Mouse (Mus musculus): ENCODE results near the gene Dcbld1.

GRCm38 (mm10) chr10:52268879-52269278 lies 35.5 kb downstream of the Dcbld1 start:
- TF ChIP-seq POLR2A (IDR thresholded peaks at IDR 0.05; ENCODE audit: borderline replicate concordance, low read depth, low read length) (no peak), CTCF (IDR thresholded peaks at IDR 0.05; ENCODE audit: low read depth, low read length) (no peak)

Measured in bone marrow macrophage, adult 2 months (primary cell).